Mouse (Mus musculus) myocyte (in vitro differentiated cells): ENCODE measurements around the gene Myt1l.

Source experiments
- MYOD1 ChIP-seq, 3 experiments: IDR thresholded peaks; one replicate each; pipeline ENCODE4 v1.6.1; 2011; ENCODE audit warnings: control low read depth in 2 of 3, low read depth in 2 of 3, mild to moderate bottlenecking in 2 of 3, moderate library complexity in 1 of 3; ENCODE audit not compliant: insufficient read length in 2 of 3, control insufficient read depth in 1 of 3
- POLR2A ChIP-seq: IDR thresholded peaks from one replicate; pipeline ENCODE4 v1.6.1; 2011; ENCODE audit warnings: low read depth, mild to moderate bottlenecking, control low read depth, moderate library complexity; ENCODE audit not compliant: insufficient read length
- POLR2AphosphoS2 ChIP-seq: IDR thresholded peaks from one replicate; pipeline ENCODE4 v1.6.1; 2011; ENCODE audit warnings: low read depth, control low read depth; ENCODE audit not compliant: insufficient read length
- TCF12 ChIP-seq: IDR thresholded peaks from one replicate; pipeline ENCODE4 v1.6.1; 2011; ENCODE audit warnings: mild to moderate bottlenecking, control low read depth; ENCODE audit not compliant: poor library complexity, insufficient read depth, severe bottlenecking
- TCF3 ChIP-seq: IDR thresholded peaks from one replicate; pipeline ENCODE4 v1.6.1; 2011; ENCODE audit warnings: low read depth, control low read depth; ENCODE audit not compliant: insufficient read length

- TF ChIP-seq TCF12 (no peak), POLR2AphosphoS2 (no peak), POLR2A (no peak), MYOD1 (IDR thresholded peaks at IDR 0.05; ENCODE audit: control insufficient read depth in 1 of 3, insufficient read length in 2 of 3, low read depth in 2 of 3) (peak in 1 of 3 experiments; percentile 16), TCF3 (no peak)
These were observed 398.7 kb downstream of the Myt1l start for GRCm38 (mm10) chr12:29926896-29927295.
